Mouse (Mus musculus): ENCODE measurements around the gene Lect2. TPM values are rescaled to one million over a fixed set of nuclear protein-coding genes. Genes with fewer than 3 reads are reported as not detected.
A peak's percentile ranks its signal among the peaks of the same experiment; 100 is the strongest.

The Lect2 gene
- total RNA-seq, 1 experiment: not detected

GRCm38 (mm10) chr13:56586046-56586445 lies 37.7 kb upstream of the Lect2 start:
- DNase-seq (ENCODE audit: low read depth, low spot score): no peak
- in situ Hi-C loops (cut with MboI; ENCODE audit: low sequenced_read_pairs in 2 of 2, unreplicated experiment in 2 of 2): no loop called here
- Histone ChIP-seq H3K9ac (ENCODE audit: insufficient read depth, low read depth, low read length, poor library complexity, severe bottlenecking) (no peak overlapping the region), H3K4me1 (ENCODE audit: control insufficient read depth in 2 of 2, insufficient read depth in 2 of 2, low read length in 2 of 2, poor library complexity in 1 of 2) (peaks cover 6 to 16% of the 10 kb centered on the region in 2 experiments; a peak in 3 of 4 replicates), H3K4me3 (ENCODE audit: insufficient read depth in 1 of 2, low read depth in 1 of 2, low read length in 2 of 2, poor library complexity in 1 of 2, severe bottlenecking in 1 of 2) (no peak overlapping the region), H3K9me3 (ENCODE audit: control insufficient read depth, insufficient read depth, low read depth, low read length) (no peaks in the 10 kb centered on the region), H3K36me3 (ENCODE audit: control insufficient read depth, insufficient read depth, low read length, poor library complexity, severe bottlenecking) (no peaks in the 10 kb centered on the region), H3K27ac (ENCODE audit: insufficient read depth, low read depth, low read length, poor library complexity, severe bottlenecking) (no peak overlapping the region)
- TF ChIP-seq MAFK (IDR thresholded peaks at IDR 0.05; ENCODE audit: insufficient read depth, low read depth, low read length): no peak
- no peak for TF ChIP-seq ZNF384 (IDR thresholded peaks at IDR 0.05; ENCODE audit: low read depth, low read length)
- no peak for TF ChIP-seq CHD2 (IDR thresholded peaks at IDR 0.05; ENCODE audit: low read depth, low read length)
- TF ChIP-seq ZC3H11A (IDR thresholded peaks at IDR 0.05; ENCODE audit: borderline replicate concordance, low read depth, low read length): no peak
- no peak for TF ChIP-seq HCFC1 (IDR thresholded peaks at IDR 0.05; ENCODE audit: borderline replicate concordance, insufficient read depth, low read length)

- Histone ChIP-seq H3K36me3 (ENCODE audit: control insufficient read depth, insufficient read depth, low read length, poor library complexity, severe bottlenecking) (no peaks in the 10 kb centered on the region), H3K9me3 (ENCODE audit: control insufficient read depth, insufficient read depth, low read depth, low read length) (no peaks in the 10 kb centered on the region), H3K4me3 (ENCODE audit: insufficient read depth in 1 of 2, low read depth in 1 of 2, low read length in 2 of 2, poor library complexity in 1 of 2, severe bottlenecking in 1 of 2) (no peak overlapping the region), H3K9ac (ENCODE audit: insufficient read depth, low read depth, low read length, poor library complexity, severe bottlenecking) (no peak overlapping the region), H3K27ac (ENCODE audit: insufficient read depth, low read depth, low read length, poor library complexity, severe bottlenecking) (peak overlapping the region; percentile 46; the same call in 1 of the 2 replicates), H3K4me1 (ENCODE audit: control insufficient read depth in 2 of 2, insufficient read depth in 2 of 2, low read length in 2 of 2, poor library complexity in 1 of 2) (peaks cover 6 to 18% of the 10 kb centered on the region in 2 experiments; a peak in 3 of 4 replicates)
- in situ Hi-C loops (cut with MboI; ENCODE audit: low sequenced_read_pairs in 2 of 2, unreplicated experiment in 2 of 2): no loop called here
- TF ChIP-seq ZC3H11A (IDR thresholded peaks at IDR 0.05; ENCODE audit: borderline replicate concordance, low read depth, low read length): no peak
- no peak for TF ChIP-seq CHD2 (IDR thresholded peaks at IDR 0.05; ENCODE audit: low read depth, low read length)
- TF ChIP-seq HCFC1 (IDR thresholded peaks at IDR 0.05; ENCODE audit: borderline replicate concordance, insufficient read depth, low read length): no peak
- TF ChIP-seq ZNF384 (IDR thresholded peaks at IDR 0.05; ENCODE audit: low read depth, low read length): no peak
- no peak for TF ChIP-seq MAFK (IDR thresholded peaks at IDR 0.05; ENCODE audit: insufficient read depth, low read depth, low read length)
- DNase-seq (ENCODE audit: low read depth, low spot score): no peak
These were observed 34.4 kb upstream of the Lect2 start for GRCm38 (mm10) chr13:56582720-56583119.

- no peak for TF ChIP-seq ZC3H11A (IDR thresholded peaks at IDR 0.05; ENCODE audit: borderline replicate concordance, low read depth, low read length)
- TF ChIP-seq CHD2 (IDR thresholded peaks at IDR 0.05; ENCODE audit: low read depth, low read length): no peak
- TF ChIP-seq HCFC1 (IDR thresholded peaks at IDR 0.05; ENCODE audit: borderline replicate concordance, insufficient read depth, low read length): no peak
- in situ Hi-C loops (cut with MboI; ENCODE audit: low sequenced_read_pairs in 2 of 2, unreplicated experiment in 2 of 2): no loop called here
- Histone ChIP-seq H3K36me3 (ENCODE audit: control insufficient read depth, insufficient read depth, low read length, poor library complexity, severe bottlenecking) (no peaks in the 10 kb centered on the region), H3K4me3 (ENCODE audit: insufficient read depth in 1 of 2, low read depth in 1 of 2, low read length in 2 of 2, poor library complexity in 1 of 2, severe bottlenecking in 1 of 2) (peak overlapping the region; percentile 0 to 63; a peak in 3 of 4 replicates), H3K9ac (ENCODE audit: insufficient read depth, low read depth, low read length, poor library complexity, severe bottlenecking) (peak overlapping the region; percentile 58; the same call in 1 of the 2 replicates), H3K4me1 (ENCODE audit: control insufficient read depth in 2 of 2, insufficient read depth in 2 of 2, low read length in 2 of 2, poor library complexity in 1 of 2) (peaks cover 6 to 18% of the 10 kb centered on the region in 2 experiments; a peak in 3 of 4 replicates), H3K27ac (ENCODE audit: insufficient read depth, low read depth, low read length, poor library complexity, severe bottlenecking) (peak overlapping the region; percentile 94), H3K9me3 (ENCODE audit: control insufficient read depth, insufficient read depth, low read depth, low read length) (no peaks in the 10 kb centered on the region)
- no peak for DNase-seq (ENCODE audit: low read depth, low spot score)
These were observed 33.7 kb upstream of the Lect2 start for GRCm38 (mm10) chr13:56581961-56582434.

- no peaks in the 10 kb centered on the region for H3K36me3 ChIP-seq (ENCODE audit: control insufficient read depth, insufficient read depth, low read length, poor library complexity, severe bottlenecking)
- TF ChIP-seq CHD2 (IDR thresholded peaks at IDR 0.05; ENCODE audit: low read depth, low read length): no peak
- no peak for TF ChIP-seq HCFC1 (IDR thresholded peaks at IDR 0.05; ENCODE audit: borderline replicate concordance, insufficient read depth, low read length)
- no peak for TF ChIP-seq ZC3H11A (IDR thresholded peaks at IDR 0.05; ENCODE audit: borderline replicate concordance, low read depth, low read length)
- TF ChIP-seq MAFK (IDR thresholded peaks at IDR 0.05; ENCODE audit: insufficient read depth, low read depth, low read length): no peak
- TF ChIP-seq ZNF384 (IDR thresholded peaks at IDR 0.05; ENCODE audit: low read depth, low read length): no peak
- peaks cover 6 to 18% of the 10 kb centered on the region in 2 experiments; a peak in 3 of 4 replicates for H3K4me1 ChIP-seq (ENCODE audit: control insufficient read depth in 2 of 2, insufficient read depth in 2 of 2, low read length in 2 of 2, poor library complexity in 1 of 2)
- H3K9ac ChIP-seq (ENCODE audit: insufficient read depth, low read depth, low read length, poor library complexity, severe bottlenecking): no peak overlapping the region
- H3K27ac ChIP-seq (ENCODE audit: insufficient read depth, low read depth, low read length, poor library complexity, severe bottlenecking): peak overlapping the region; percentile 51; the same call in 1 of the 2 replicates
- in situ Hi-C loops (cut with MboI; ENCODE audit: low sequenced_read_pairs in 2 of 2, unreplicated experiment in 2 of 2): no loop called here
- no peaks in the 10 kb centered on the region for H3K9me3 ChIP-seq (ENCODE audit: control insufficient read depth, insufficient read depth, low read depth, low read length)
- H3K4me3 ChIP-seq (ENCODE audit: insufficient read depth in 1 of 2, low read depth in 1 of 2, low read length in 2 of 2, poor library complexity in 1 of 2, severe bottlenecking in 1 of 2): peak overlapping the region in 1 of 2 experiments; percentile 44; a peak in 1 of 4 replicates
- DNase-seq (ENCODE audit: low read depth, low spot score): no peak
These were observed 33.2 kb upstream of the Lect2 start for GRCm38 (mm10) chr13:56581512-56581911.

Data from ES-E14 (cell line).